Mouse (Mus musculus) heart, embryonic 14.5 days (tissue): Measurements from ENCODE around the gene Ttll5. TPM values are rescaled to one million over a fixed set of nuclear protein-coding genes. Genes with fewer than 3 reads are reported as not detected.

Experiments
- ATAC-seq: fragments of 200-750 bp; cut with Nextera tagmentation; 2 replicates; pipeline ENCODE4 v1.8.0; 2017; ENCODE audit warnings: low read depth, moderate TSS enrichment; ENCODE audit not compliant: insufficient number of reproducible peaks, insufficient read depth, low FRiP score
- H3K27ac ChIP-seq, 2 experiments: fragments of 200-500 bp in 1 of 2; fragments of 300-500 bp in 1 of 2; sonication (generic) in 1 of 2; replicated peaks in 1 of 2; 2 replicates each; pipeline ENCODE4 v1.5.1; 2012 to 2014; ENCODE audit warnings: low read depth in 2 of 2, low read length in 2 of 2, control low read depth in 1 of 2, mild to moderate bottlenecking in 1 of 2, mixed read lengths in 1 of 2; ENCODE audit not compliant: control insufficient read depth in 1 of 2, insufficient read depth in 1 of 2
- H3K27me3 ChIP-seq: fragments of 300-500 bp; sonication (generic); 2 replicates; pipeline ENCODE4 v1.6.1; 2014; ENCODE audit warnings: mild to moderate bottlenecking, low read length, control low read depth; ENCODE audit not compliant: control insufficient read depth, insufficient read depth
- H3K36me3 ChIP-seq: fragments of 300-500 bp; sonication (generic); 2 replicates; pipeline ENCODE4 v1.6.1; 2014; ENCODE audit warnings: mild to moderate bottlenecking, control low read depth, low read length, mixed read lengths; ENCODE audit not compliant: control insufficient read depth, insufficient read depth
- H3K4me1 ChIP-seq, 2 experiments: fragments of 200-500 bp in 1 of 2; fragments of 300-500 bp in 1 of 2; sonication (generic) in 1 of 2; 2 replicates each; pipeline ENCODE4 v1.6.1; 2012 to 2014; ENCODE audit warnings: low read length in 2 of 2, control low read depth in 1 of 2, mixed read lengths in 1 of 2; ENCODE audit not compliant: control insufficient read depth in 2 of 2, insufficient read depth in 2 of 2
- H3K4me2 ChIP-seq: fragments of 300-500 bp; sonication (generic); 2 replicates; pipeline ENCODE4 v1.6.1; 2014; ENCODE audit warnings: mild to moderate bottlenecking, low read length
- H3K4me3 ChIP-seq, 2 experiments: fragments of 200-500 bp in 1 of 2; fragments of 300-500 bp in 1 of 2; sonication (generic) in 1 of 2; 2 replicates each; pipeline ENCODE4 v1.5.1; 2012 to 2014; ENCODE audit warnings: low read length in 2 of 2, mild to moderate bottlenecking in 2 of 2, control low read depth in 1 of 2, low read depth in 1 of 2, moderate library complexity in 1 of 2; ENCODE audit not compliant: control insufficient read depth in 1 of 2, insufficient read depth in 1 of 2
- H3K9ac ChIP-seq: fragments of 300-500 bp; sonication (generic); 2 replicates; pipeline ENCODE4 v1.6.1; 2014; ENCODE audit warnings: mild to moderate bottlenecking, low read length
- H3K9me3 ChIP-seq: fragments of 300-500 bp; sonication (generic); 2 replicates; pipeline ENCODE4 v1.6.1; 2016; ENCODE audit warnings: low read length, control low read depth; ENCODE audit not compliant: control insufficient read depth
- WGBS: fragments of 180-500 bp; shearing (Covaris S2); extraction: QIAGEN DNeasy Blood & Tissue Kit; methylation state at CpG from one replicate; pipeline ENCODE4 v1.1.7; 2014; 5-methylcytosine and 5-hydroxymethylcytosine counted together
- polyA plus RNA-seq: library from polyadenylated mRNA; unstranded; fragments of >200 nt; fragmentation: Nextera tagmentation; extraction: Ambion mirVana; gene quantifications from 2 replicates; pipeline ENCODE4 v1.2.1, GENCODE M21; 2014

The Ttll5 gene
- polyA plus RNA-seq, 1 experiment from 2014 or later: 17.1 TPM

DNA sequence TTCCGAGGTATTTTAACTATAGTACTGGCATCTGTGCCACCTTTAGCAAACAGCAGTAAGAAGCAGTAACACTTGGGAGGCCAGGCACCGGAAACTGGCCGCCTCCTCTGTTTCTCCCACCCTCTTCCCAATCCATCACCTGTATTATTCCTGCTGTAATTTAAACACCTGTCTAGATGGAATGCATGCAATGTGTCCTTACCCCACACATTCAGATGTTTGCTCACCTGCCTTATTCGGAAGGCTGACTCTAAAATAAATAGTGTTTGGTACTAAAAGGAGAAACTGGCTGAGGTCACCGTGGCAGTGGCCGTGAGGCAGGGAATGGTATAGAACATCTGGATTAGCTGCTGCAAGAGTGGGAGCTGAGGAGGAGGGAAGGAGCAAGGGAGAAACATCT is 125.9 kb downstream of the Ttll5 start:
- Histone ChIP-seq H3K27me3 (no peaks in the 10 kb centered on the region), H3K4me1 (peaks cover 0 to 2% of the 10 kb centered on the region in 2 experiments; a peak in 1 of 4 replicates), H3K9me3 (no peaks in the 10 kb centered on the region), H3K4me2 (no peak overlapping the region), H3K4me3 (no peak overlapping the region), H3K9ac (no peak overlapping the region), H3K36me3 (peaks cover 6% of the 10 kb centered on the region; the same call in 1 of the 2 replicates), H3K27ac (no peak overlapping the region)
- ATAC-seq: no peak
- 89% methylated on average over 6 of the region's 6 CpGs for WGBS

DNA sequence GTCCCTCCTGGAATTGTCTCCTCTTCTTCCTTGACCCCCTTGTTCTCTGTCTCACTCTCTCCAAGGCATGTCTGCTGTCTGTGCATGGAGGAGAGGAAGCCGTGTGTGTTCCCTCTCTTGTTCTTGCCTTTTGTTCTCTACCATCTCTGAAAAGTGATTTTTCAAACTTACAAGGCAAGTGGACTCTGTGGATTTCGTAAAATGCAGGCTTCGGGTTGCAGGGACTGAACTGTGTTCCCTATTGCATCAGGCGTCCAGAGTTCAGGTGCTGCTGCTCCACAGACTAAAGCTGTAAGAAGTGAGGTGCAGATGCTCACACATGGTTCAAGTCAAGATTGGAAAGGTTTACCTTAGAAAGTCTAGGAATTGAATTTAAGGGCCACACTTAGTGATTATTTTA is 126.6 kb downstream of the Ttll5 start:
- no peak overlapping the region for H3K27ac ChIP-seq
- ATAC-seq: no peak

DNA sequence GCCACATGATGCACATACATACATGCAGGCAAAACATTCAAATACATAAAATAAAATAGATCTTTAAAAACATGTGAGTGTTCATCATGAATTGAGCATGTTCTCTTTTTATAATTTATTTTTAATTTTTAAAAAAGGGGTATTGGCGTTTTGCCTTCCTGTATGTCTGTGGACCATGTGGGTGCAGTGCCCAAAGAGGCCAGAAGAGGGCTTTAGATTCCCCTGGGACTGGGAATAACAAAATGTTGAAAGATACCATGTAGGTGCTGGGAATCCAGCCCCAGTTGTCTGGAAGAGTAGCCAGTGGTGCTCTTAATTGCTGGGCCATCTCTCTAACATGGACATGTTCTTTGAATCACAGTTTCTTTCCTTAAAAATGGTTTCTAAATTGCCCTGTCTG is 127.4 kb downstream of the Ttll5 start:
- peaks cover 5% of the 10 kb centered on the region; the same call in 1 of the 2 replicates for H3K36me3 ChIP-seq
- no peak overlapping the region for H3K4me2 ChIP-seq
- no peak overlapping the region for H3K4me3 ChIP-seq
- no peak overlapping the region for H3K9ac ChIP-seq
- H3K27me3 ChIP-seq: no peaks in the 10 kb centered on the region
- H3K9me3 ChIP-seq: no peaks in the 10 kb centered on the region
- WGBS: 94% methylated on average over 1 of the region's 1 CpGs
- no peak for ATAC-seq
- no peak overlapping the region for H3K27ac ChIP-seq
- no peaks in the 10 kb centered on the region for H3K4me1 ChIP-seq

More for the DNA sequence above, 126.6 kb downstream of the Ttll5 start:
- Histone ChIP-seq H3K9me3 (no peaks in the 10 kb centered on the region), H3K4me1 (no peaks in the 10 kb centered on the region), H3K4me2 (no peak overlapping the region), H3K4me3 (no peak overlapping the region), H3K27me3 (no peaks in the 10 kb centered on the region), H3K36me3 (peaks cover 5% of the 10 kb centered on the region; the same call in 1 of the 2 replicates), H3K9ac (no peak overlapping the region)
- 90% methylated on average over 4 of the region's 4 CpGs for WGBS

DNA sequence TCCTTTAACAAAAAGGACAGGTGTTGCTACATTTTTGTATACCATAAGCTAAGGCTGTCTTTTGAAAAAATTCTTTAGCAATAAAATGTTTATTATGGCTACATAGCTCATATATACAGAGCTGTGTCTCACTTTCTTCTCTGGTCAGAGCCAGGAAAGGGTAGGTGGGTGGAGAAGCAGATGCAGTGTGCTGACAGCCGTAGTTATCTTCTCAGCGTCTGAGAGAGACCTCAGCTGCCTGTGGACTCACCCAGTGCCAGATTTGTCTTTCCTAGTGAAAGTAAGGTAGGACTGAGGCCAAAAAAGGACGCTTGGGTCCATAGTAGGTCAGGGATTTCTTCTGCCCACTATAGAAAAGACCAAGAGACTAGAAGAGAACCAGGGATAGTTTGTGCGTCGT is 127.9 kb downstream of the Ttll5 start:
- no peak for ATAC-seq
- Histone ChIP-seq H3K27me3 (no peaks in the 10 kb centered on the region), H3K4me1 (no peaks in the 10 kb centered on the region; a peak in 1 of 4 replicates), H3K27ac (no peak overlapping the region), H3K9me3 (no peaks in the 10 kb centered on the region), H3K36me3 (peaks cover 7% of the 10 kb centered on the region; the same call in 1 of the 2 replicates), H3K9ac (no peak overlapping the region), H3K4me3 (no peak overlapping the region), H3K4me2 (no peak overlapping the region)
- 74% methylated on average over 5 of the region's 5 CpGs for whole genome bisulfite sequencing

DNA sequence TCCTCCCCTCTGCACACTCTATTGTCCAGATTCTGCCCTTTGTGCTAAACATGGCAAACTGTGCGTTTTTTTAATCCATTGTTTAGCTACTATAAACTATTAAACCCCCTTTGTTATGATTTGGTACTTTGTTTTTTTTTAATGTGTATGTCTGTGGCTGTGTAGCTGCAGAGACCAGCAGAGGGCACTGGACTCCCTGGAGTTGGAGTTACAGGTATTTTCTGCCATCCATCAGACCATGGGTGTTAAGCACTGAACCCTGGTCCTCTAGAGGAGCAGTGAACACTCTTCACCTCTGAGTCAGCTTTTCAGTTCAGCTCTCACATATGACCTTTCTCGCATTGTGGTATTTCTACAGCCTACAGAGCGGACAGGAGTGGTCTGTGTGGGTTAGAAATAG is 129.7 kb downstream of the Ttll5 start:
- H3K9me3 ChIP-seq: no peaks in the 10 kb centered on the region
- H3K4me2 ChIP-seq: no peak overlapping the region
- WGBS: 74% methylated on average over 3 of the region's 3 CpGs
- no peak overlapping the region for H3K4me3 ChIP-seq
- H3K4me1 ChIP-seq: peaks cover 4 to 7% of the 10 kb centered on the region in 2 experiments; a peak in 2 of 4 replicates
- H3K27me3 ChIP-seq: no peaks in the 10 kb centered on the region
- no peak overlapping the region for H3K9ac ChIP-seq
- ATAC-seq: no peak
- H3K27ac ChIP-seq: no peak overlapping the region
- peaks cover 8% of the 10 kb centered on the region; the same call in 1 of the 2 replicates for H3K36me3 ChIP-seq

DNA sequence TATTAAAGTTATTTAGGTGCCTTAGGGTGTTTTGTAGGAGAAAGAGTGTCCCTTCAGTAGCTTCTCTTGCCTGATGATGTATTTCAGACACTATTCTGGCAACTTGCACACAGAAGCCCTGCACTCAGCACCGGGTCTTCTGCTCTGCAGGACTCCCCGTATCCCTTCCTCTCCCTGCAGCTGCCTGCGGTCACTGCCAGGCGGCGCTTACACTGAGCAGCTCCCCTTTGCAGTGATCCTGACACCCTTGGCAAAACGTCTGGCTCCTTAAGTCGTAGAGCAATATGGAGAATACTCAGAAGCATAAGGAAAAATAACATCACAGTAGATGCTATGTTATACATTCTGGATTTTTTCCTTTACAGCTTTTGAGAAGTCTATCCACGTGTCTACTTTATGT is 130.6 kb downstream of the Ttll5 start:
- Histone ChIP-seq H3K4me1 (peaks cover 6 to 12% of the 10 kb centered on the region in 2 experiments; a peak in 2 of 4 replicates), H3K9me3 (no peaks in the 10 kb centered on the region), H3K27ac (no peak overlapping the region), H3K4me2 (no peak overlapping the region), H3K9ac (no peak overlapping the region), H3K4me3 (no peak overlapping the region), H3K27me3 (no peaks in the 10 kb centered on the region), H3K36me3 (peaks cover 8% of the 10 kb centered on the region; the same call in 1 of the 2 replicates)
- 66% methylated on average over 8 of the region's 8 CpGs for WGBS
- ATAC-seq: no peak

DNA sequence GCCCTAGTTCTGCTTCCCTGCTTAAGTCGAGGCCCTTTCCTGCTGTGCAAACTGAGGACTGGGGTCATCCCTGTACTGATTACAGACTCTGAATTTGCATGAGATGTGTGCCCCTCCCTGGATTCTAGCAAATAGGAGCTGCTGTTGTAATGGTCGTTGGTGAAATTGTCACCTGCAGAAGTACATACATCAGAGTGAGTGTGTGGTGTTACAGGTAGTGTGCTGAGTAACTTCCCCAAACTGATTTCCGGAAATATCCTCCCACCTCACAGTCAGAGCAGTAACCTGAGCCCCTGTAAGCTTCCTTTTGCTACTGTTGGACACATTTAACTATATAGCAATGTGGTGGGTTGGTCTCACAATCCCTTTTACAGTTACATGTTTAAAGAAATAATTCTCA is 131.2 kb downstream of the Ttll5 start:
- H3K4me2 ChIP-seq: no peak overlapping the region
- H3K4me3 ChIP-seq: no peak overlapping the region
- H3K9ac ChIP-seq: no peak overlapping the region
- no peaks in the 10 kb centered on the region for H3K9me3 ChIP-seq
- no peaks in the 10 kb centered on the region for H3K27me3 ChIP-seq
- ATAC-seq: no peak
- H3K36me3 ChIP-seq: peaks cover 8% of the 10 kb centered on the region; the same call in 1 of the 2 replicates
- 67% methylated on average over 3 of the region's 3 CpGs for WGBS
- no peak overlapping the region for H3K27ac ChIP-seq
- peaks cover 8 to 18% of the 10 kb centered on the region in 2 experiments; a peak in 2 of 4 replicates for H3K4me1 ChIP-seq

DNA sequence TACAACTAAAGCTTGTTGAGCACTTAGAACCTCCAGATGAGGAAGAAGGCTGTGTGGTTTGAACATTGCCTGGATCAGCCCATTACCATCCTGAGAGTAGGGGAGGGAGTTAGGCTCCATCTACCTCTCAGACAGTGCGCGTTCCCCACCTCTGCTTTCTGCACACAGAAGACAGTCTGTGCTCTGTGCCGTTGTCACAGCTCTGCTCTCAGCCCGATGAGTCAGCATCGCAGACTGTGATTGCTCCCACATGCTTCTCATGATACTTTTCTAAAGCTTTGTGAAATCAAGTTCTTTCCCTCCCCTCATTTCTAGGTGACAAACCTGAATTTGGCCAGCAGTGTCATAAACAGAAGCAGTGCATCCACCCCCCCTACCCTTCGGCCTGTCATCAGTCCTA is 131.8 kb downstream of the Ttll5 start:
- no peak overlapping the region for H3K4me2 ChIP-seq
- WGBS: 72% methylated on average over 6 of the region's 6 CpGs
- H3K9me3 ChIP-seq: no peaks in the 10 kb centered on the region
- peaks cover 7% of the 10 kb centered on the region; the same call in 1 of the 2 replicates for H3K36me3 ChIP-seq
- peaks cover 8 to 19% of the 10 kb centered on the region in 2 experiments; a peak in 2 of 4 replicates for H3K4me1 ChIP-seq
- H3K9ac ChIP-seq: no peak overlapping the region
- H3K27ac ChIP-seq: peak overlapping the region in 1 of 2 experiments; percentile 38; a peak in 1 of 4 replicates
- no peaks in the 10 kb centered on the region for H3K27me3 ChIP-seq
- H3K4me3 ChIP-seq: no peak overlapping the region
- ATAC-seq: no peak
